Mouse (Mus musculus) liver, embryonic 18 days (tissue): ENCODE results near the gene Vmn1r123. TPM values are rescaled to one million over a fixed set of nuclear protein-coding genes. Genes with fewer than 3 reads are reported as not detected.

Experiments used
- polyA plus RNA-seq: library from polyadenylated mRNA; depleted of rRNA; stranded (reverse); fragments of >200 nt; gene quantifications from 2 replicates; pipeline ENCODE4 v1.2.3, GENCODE M21; 2012; rRNA removed

The Vmn1r123 gene
- not detected in 2 replicates for polyA plus RNA-seq

GRCm38 (mm10) chr7:21161885-21162284 is at the start of gene Vmn1r123:
Gene Vmn1r123 (plus strand): TSS chr7:21162185.

GRCm38 (mm10) chr7:21134028-21134427 is 28.0 kb upstream of the Vmn1r123 start, which contains the start of gene Vmn1r122:
Gene Vmn1r122 (minus strand): TSS chr7:21134128.

GRCm38 (mm10) chr7:21190323-21190722 is 28.3 kb downstream of the Vmn1r123 start, which contains the start of gene Gm5157:
Gene Gm5157 (minus strand): TSS chr7:21190423.

Other genes with a start within 250 kb of the Vmn1r123 start
- not detected in 2 replicates for gene Vmn1r118, start 249.8 kb upstream of the Vmn1r123 start, polyA plus RNA-seq
- gene Vmn1r119, start 149.7 kb upstream of the Vmn1r123 start, polyA plus RNA-seq, result not detected in 2 replicates
- not detected in 2 replicates for gene Vmn1r120, start 108.4 kb upstream of the Vmn1r123 start, polyA plus RNA-seq
- gene Vmn1r121, start 63.7 kb upstream of the Vmn1r123 start, polyA plus RNA-seq, result not detected in 2 replicates
- gene Vmn1r122, start 28.1 kb upstream of the Vmn1r123 start, polyA plus RNA-seq, result not detected in 2 replicates
- not detected in 2 replicates for gene Gm5157, start 28.2 kb downstream of the Vmn1r123 start, polyA plus RNA-seq
- gene Vmn1r124, start 98.4 kb downstream of the Vmn1r123 start, polyA plus RNA-seq, result not detected in 2 replicates
- gene Vmn1r125, start 110.0 kb downstream of the Vmn1r123 start, polyA plus RNA-seq, result not detected in 2 replicates
- not detected in 2 replicates for gene Vmn1r126, start 139.3 kb downstream of the Vmn1r123 start, polyA plus RNA-seq
- gene Vmn1r127, start 157.7 kb downstream of the Vmn1r123 start, polyA plus RNA-seq, result not detected in 2 replicates
- gene Vmn1r128, start 187.2 kb downstream of the Vmn1r123 start, polyA plus RNA-seq, result not detected in 2 replicates
- not detected in 2 replicates for gene Vmn1r129, start 199.1 kb downstream of the Vmn1r123 start, polyA plus RNA-seq